Mouse (Mus musculus): Measurements from ENCODE around the gene Klhdc8b.

Klhdc8b gene

GRCm38 (mm10) chr9:108461181-108461631, at the start of gene Klhdc8b:
Gene Klhdc8b (minus strand): TSS chr9:108461581.
- no peak for DNase-seq

- DNase-seq = no peak
These were observed 47.4 kb upstream of the Klhdc8b start for GRCm38 (mm10) chr9:108508776-108509175.

- DNase-seq = peak; percentile 98
These were observed 46.4 kb upstream of the Klhdc8b start, which contains the start of gene Qars for GRCm38 (mm10) chr9:108507619-108508434. Gene Qars (plus strand): TSS chr9:108507706.

GRCm38 (mm10) chr9:108506901-108507300, 45.5 kb upstream of the Klhdc8b start:
- no peak for DNase-seq

- no peak for DNase-seq
These were observed 38.6 kb upstream of the Klhdc8b start for GRCm38 (mm10) chr9:108499943-108500342.

GRCm38 (mm10) chr9:108499231-108499630, 37.9 kb upstream of the Klhdc8b start:
- no peak for DNase-seq

- no peak for DNase-seq
These were observed 33.5 kb upstream of the Klhdc8b start for GRCm38 (mm10) chr9:108494905-108495304.

- DNase-seq = no peak
These were observed 32.9 kb upstream of the Klhdc8b start for GRCm38 (mm10) chr9:108494146-108494825.

- no peak for DNase-seq
These were observed 31.9 kb upstream of the Klhdc8b start for GRCm38 (mm10) chr9:108493246-108493645.

GRCm38 (mm10) chr9:108492043-108492750, 30.8 kb upstream of the Klhdc8b start:
- DNase-seq = peak; percentile 44

GRCm38 (mm10) chr9:108491286-108491580, 29.9 kb upstream of the Klhdc8b start:
- no peak for DNase-seq

GRCm38 (mm10) chr9:108490559-108491285, 29.3 kb upstream of the Klhdc8b start, which contains the start of gene Usp19:
Gene Usp19 (plus strand): TSS chr9:108490602.
- DNase-seq = peak; percentile 99

- no peak for DNase-seq
These were observed 28.5 kb upstream of the Klhdc8b start for GRCm38 (mm10) chr9:108489702-108490558.

- DNase-seq = no peak
These were observed 27.8 kb upstream of the Klhdc8b start for GRCm38 (mm10) chr9:108489215-108489614.

GRCm38 (mm10) chr9:108488403-108488802, 27.0 kb upstream of the Klhdc8b start:
- DNase-seq = no peak

- DNase-seq = no peak
These were observed 25.7 kb upstream of the Klhdc8b start for GRCm38 (mm10) chr9:108486973-108487530.

- DNase-seq = no peak
These were observed 24.0 kb upstream of the Klhdc8b start for GRCm38 (mm10) chr9:108485301-108485875.

- DNase-seq = no peak
These were observed 22.6 kb upstream of the Klhdc8b start for GRCm38 (mm10) chr9:108484021-108484420.

- DNase-seq = no peak
These were observed 21.8 kb upstream of the Klhdc8b start for GRCm38 (mm10) chr9:108483051-108483790.

- no peak for DNase-seq
These were observed 20.3 kb upstream of the Klhdc8b start for GRCm38 (mm10) chr9:108481520-108482210.
